Mouse (Mus musculus): ENCODE results near the gene Cmip.

GRCm38 (mm10) chr8:117433968-117434367, 177.1 kb downstream of the Cmip start:
- TF ChIP-seq POLR2A (IDR thresholded peaks at IDR 0.05; ENCODE audit: borderline replicate concordance, insufficient read depth, low read length) (no peak), CTCF (IDR thresholded peaks at IDR 0.05; ENCODE audit: borderline replicate concordance, insufficient read depth, low read depth, low read length) (no peak)

All from cerebellum, adult 2 months (tissue).